Mouse (Mus musculus): ENCODE results near the gene Hnrnpd. TPM values are rescaled to one million over a fixed set of nuclear protein-coding genes. Genes with fewer than 3 reads are reported as not detected.

The Hnrnpd gene
- polyA plus RNA-seq, 1 experiment from 2014 or later: 253 TPM

DNA sequence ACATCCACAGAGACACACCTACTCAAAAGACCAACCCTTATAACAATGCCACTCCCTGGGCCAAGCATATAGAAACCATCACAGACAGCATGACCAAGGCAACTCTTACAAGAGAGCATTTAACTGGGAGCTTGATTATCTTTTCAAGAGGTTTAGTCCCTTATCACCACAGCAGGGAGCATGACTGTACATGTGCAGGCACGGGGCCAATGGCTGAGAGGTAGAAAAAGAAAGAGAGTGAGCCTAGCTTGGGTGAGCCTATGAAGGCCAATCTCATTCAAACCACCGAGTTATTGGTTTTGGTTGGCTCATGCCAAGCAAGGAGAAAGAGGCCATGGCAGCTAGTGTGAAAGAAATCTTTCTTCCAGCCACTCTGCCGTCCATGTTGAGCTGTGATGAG is 26.7 kb upstream of the Hnrnpd start:
- Histone ChIP-seq H3K36me3 (ENCODE audit: control insufficient read depth, insufficient read depth, low read length) (no peaks in the 10 kb centered on the region), H3K27me3 (ENCODE audit: control insufficient read depth, insufficient read depth, low read length) (no peaks in the 10 kb centered on the region), H3K9ac (ENCODE audit: low read depth, low read length) (no peak overlapping the region), H3K4me1 (replicated peaks; ENCODE audit: control insufficient read depth, insufficient read depth, low read length) (no peaks in the 10 kb centered on the region), H3K9me3 (ENCODE audit: control insufficient read depth, low read length) (no peaks in the 10 kb centered on the region), H3K4me2 (replicated peaks; ENCODE audit: low read depth, low read length) (no peak overlapping the region), H3K27ac (ENCODE audit: low read depth, low read length) (no peak overlapping the region), H3K4me3 (ENCODE audit: low read depth, low read length) (no peak overlapping the region)
- 75% methylated on average over 3 of the region's 3 CpGs for WGBS
- ATAC-seq (ENCODE audit: low FRiP score) (no peak), DNase-seq (ENCODE audit: low spot score) (no peak)

DNA sequence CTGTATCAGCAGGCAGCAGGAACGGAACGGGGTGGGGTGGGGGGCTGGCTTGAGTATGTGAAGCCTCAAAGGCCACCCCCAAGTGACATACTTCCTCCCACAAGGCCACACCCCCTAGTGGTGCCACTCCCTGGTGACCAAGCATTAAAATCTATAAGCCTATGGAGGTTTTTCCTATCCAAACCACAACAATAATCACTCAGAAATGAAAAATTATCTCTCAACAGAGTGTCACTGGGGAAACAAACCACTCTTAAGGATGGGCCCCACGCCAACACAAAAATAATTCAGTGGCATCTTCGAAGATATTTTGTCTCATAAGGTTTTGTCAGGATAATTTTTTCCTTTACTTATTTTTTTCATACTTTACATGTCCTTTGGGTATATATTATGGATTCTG is 25.2 kb upstream of the Hnrnpd start:
- H3K36me3 ChIP-seq (ENCODE audit: control insufficient read depth, insufficient read depth, low read length): no peaks in the 10 kb centered on the region
- DNase-seq (ENCODE audit: low spot score) (no peak), ATAC-seq (ENCODE audit: low FRiP score) (no peak)
- no peak overlapping the region for H3K4me3 ChIP-seq (ENCODE audit: low read depth, low read length)
- H3K27me3 ChIP-seq (ENCODE audit: control insufficient read depth, insufficient read depth, low read length): no peaks in the 10 kb centered on the region
- WGBS: 84% methylated on average over 4 of the region's 4 CpGs
- H3K27ac ChIP-seq (ENCODE audit: low read depth, low read length): no peak overlapping the region
- H3K9me3 ChIP-seq (ENCODE audit: control insufficient read depth, low read length): no peaks in the 10 kb centered on the region
- no peaks in the 10 kb centered on the region for H3K4me1 ChIP-seq (replicated peaks; ENCODE audit: control insufficient read depth, insufficient read depth, low read length)
- no peak overlapping the region for H3K4me2 ChIP-seq (replicated peaks; ENCODE audit: low read depth, low read length)
- no peak overlapping the region for H3K9ac ChIP-seq (ENCODE audit: low read depth, low read length)

DNA sequence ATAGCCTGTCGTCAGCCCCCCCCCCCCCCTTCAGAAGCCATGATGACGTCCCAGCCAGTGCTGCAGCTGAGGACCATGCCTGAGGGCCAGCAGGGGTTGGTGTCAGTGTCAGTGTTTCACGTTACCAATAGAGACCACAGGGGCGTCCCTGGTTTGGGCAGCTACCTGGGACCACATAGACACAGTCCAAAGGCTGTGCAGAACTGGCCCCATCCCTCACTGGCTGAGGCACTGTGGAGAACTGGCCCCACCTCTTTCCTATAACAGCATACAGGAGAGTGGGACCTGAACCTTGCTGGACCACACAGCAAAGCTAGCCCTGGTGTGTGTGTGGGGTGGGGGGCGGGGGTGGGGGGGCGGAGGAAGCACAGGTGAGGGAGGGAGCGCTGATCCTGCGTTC is 21.8 kb upstream of the Hnrnpd start:
- H3K36me3 ChIP-seq (ENCODE audit: control insufficient read depth, insufficient read depth, low read length): no peaks in the 10 kb centered on the region
- no peak for DNase-seq (ENCODE audit: low spot score)
- H3K9ac ChIP-seq (ENCODE audit: low read depth, low read length): no peak overlapping the region
- H3K4me1 ChIP-seq (replicated peaks; ENCODE audit: control insufficient read depth, insufficient read depth, low read length): no peaks in the 10 kb centered on the region
- no peaks in the 10 kb centered on the region for H3K27me3 ChIP-seq (ENCODE audit: control insufficient read depth, insufficient read depth, low read length)
- 43% methylated on average over 6 of the region's 8 CpGs for WGBS
- no peak overlapping the region for H3K4me2 ChIP-seq (replicated peaks; ENCODE audit: low read depth, low read length)
- no peak overlapping the region for H3K27ac ChIP-seq (ENCODE audit: low read depth, low read length)
- no peaks in the 10 kb centered on the region for H3K9me3 ChIP-seq (ENCODE audit: control insufficient read depth, low read length)
- no peak for ATAC-seq (ENCODE audit: low FRiP score)
- H3K4me3 ChIP-seq (ENCODE audit: low read depth, low read length): no peak overlapping the region

DNA sequence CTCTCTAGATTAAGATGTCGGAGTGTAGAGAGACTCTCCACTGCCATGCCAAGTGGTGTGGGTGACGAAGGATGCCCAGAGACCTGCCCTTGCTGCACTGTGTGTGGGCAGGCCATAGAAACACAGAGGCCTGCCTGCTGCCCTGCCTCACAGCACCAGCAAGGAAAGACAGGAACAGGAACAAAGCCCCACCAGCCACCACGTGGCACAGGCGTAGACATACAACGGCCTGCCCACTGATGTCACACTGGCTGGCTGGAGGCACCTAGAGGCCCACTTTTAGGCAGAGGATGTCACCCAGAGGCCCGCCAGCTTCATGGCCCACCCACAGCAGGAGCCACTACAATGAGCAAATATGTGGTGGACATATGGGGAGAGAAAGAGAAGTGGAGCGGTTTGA is 21.3 kb upstream of the Hnrnpd start:
- Histone ChIP-seq H3K36me3 (ENCODE audit: control insufficient read depth, insufficient read depth, low read length) (no peaks in the 10 kb centered on the region), H3K27ac (ENCODE audit: low read depth, low read length) (no peak overlapping the region), H3K27me3 (ENCODE audit: control insufficient read depth, insufficient read depth, low read length) (no peaks in the 10 kb centered on the region), H3K9ac (ENCODE audit: low read depth, low read length) (no peak overlapping the region), H3K9me3 (ENCODE audit: control insufficient read depth, low read length) (no peaks in the 10 kb centered on the region), H3K4me2 (replicated peaks; ENCODE audit: low read depth, low read length) (no peak overlapping the region), H3K4me3 (ENCODE audit: low read depth, low read length) (no peak overlapping the region), H3K4me1 (replicated peaks; ENCODE audit: control insufficient read depth, insufficient read depth, low read length) (no peaks in the 10 kb centered on the region)
- peak; percentile 1 for DNase-seq (ENCODE audit: low spot score)
- WGBS: 86% methylated on average over 7 of the region's 7 CpGs
- ATAC-seq (ENCODE audit: low FRiP score): no peak

DNA sequence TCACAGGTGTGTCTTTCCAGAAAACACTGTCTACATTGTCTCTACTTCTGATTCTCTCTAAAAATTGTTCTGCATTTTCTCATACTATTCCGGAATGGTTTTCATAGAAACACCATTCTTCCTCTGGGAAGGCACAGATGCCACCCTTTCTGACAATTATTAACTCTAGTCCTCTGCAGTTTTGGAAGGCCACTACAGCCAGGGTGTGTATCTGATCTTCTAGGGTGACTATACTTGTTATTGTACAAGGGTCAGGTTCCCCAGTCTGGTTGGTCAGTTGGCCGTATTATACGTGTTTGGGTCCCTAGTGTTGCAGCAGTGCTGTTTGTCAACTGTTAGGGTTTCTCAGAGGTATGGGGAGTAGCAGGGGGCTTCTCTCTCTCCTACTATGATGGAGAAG is 15.9 kb upstream of the Hnrnpd start:
- Histone ChIP-seq H3K9me3 (ENCODE audit: control insufficient read depth, low read length) (no peaks in the 10 kb centered on the region), H3K27ac (ENCODE audit: low read depth, low read length) (no peak overlapping the region), H3K4me2 (replicated peaks; ENCODE audit: low read depth, low read length) (no peak overlapping the region), H3K4me3 (ENCODE audit: low read depth, low read length) (no peak overlapping the region), H3K4me1 (replicated peaks; ENCODE audit: control insufficient read depth, insufficient read depth, low read length) (no peaks in the 10 kb centered on the region), H3K36me3 (ENCODE audit: control insufficient read depth, insufficient read depth, low read length) (no peaks in the 10 kb centered on the region), H3K9ac (ENCODE audit: low read depth, low read length) (no peak overlapping the region), H3K27me3 (ENCODE audit: control insufficient read depth, insufficient read depth, low read length) (no peaks in the 10 kb centered on the region)
- no peak for DNase-seq (ENCODE audit: low spot score)
- 93% methylated on average over 3 of the region's 3 CpGs for WGBS
- ATAC-seq (ENCODE audit: low FRiP score): no peak

DNA sequence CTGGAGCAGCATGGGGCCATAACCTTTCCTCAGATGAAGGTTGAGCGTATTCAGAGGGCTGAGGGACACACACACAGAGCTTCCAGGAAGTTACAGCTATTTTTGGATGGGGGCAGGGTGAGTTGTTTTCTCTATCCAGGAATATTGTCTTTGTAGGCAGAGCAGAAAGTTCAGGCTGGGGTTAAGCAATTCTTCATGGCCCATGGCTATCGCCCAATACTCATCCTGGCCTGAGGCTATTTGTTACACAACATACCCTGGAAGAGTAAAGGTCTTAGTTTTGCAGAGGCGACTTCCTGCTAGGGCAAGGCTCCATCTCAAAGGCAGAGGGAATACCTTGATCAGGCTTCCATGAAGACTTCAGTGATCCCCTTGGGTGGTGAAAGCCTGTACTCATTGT is 15.4 kb upstream of the Hnrnpd start:
- H3K27me3 ChIP-seq (ENCODE audit: control insufficient read depth, insufficient read depth, low read length): no peaks in the 10 kb centered on the region
- DNase-seq (ENCODE audit: low spot score): no peak
- ATAC-seq (ENCODE audit: low FRiP score): no peak
- H3K27ac ChIP-seq (ENCODE audit: low read depth, low read length): no peak overlapping the region
- H3K36me3 ChIP-seq (ENCODE audit: control insufficient read depth, insufficient read depth, low read length): no peaks in the 10 kb centered on the region
- 84% methylated on average over 3 of the region's 3 CpGs for WGBS
- no peak overlapping the region for H3K4me3 ChIP-seq (ENCODE audit: low read depth, low read length)
- H3K9me3 ChIP-seq (ENCODE audit: control insufficient read depth, low read length): no peaks in the 10 kb centered on the region
- no peak overlapping the region for H3K9ac ChIP-seq (ENCODE audit: low read depth, low read length)
- no peak overlapping the region for H3K4me2 ChIP-seq (replicated peaks; ENCODE audit: low read depth, low read length)
- H3K4me1 ChIP-seq (replicated peaks; ENCODE audit: control insufficient read depth, insufficient read depth, low read length): no peaks in the 10 kb centered on the region

DNA sequence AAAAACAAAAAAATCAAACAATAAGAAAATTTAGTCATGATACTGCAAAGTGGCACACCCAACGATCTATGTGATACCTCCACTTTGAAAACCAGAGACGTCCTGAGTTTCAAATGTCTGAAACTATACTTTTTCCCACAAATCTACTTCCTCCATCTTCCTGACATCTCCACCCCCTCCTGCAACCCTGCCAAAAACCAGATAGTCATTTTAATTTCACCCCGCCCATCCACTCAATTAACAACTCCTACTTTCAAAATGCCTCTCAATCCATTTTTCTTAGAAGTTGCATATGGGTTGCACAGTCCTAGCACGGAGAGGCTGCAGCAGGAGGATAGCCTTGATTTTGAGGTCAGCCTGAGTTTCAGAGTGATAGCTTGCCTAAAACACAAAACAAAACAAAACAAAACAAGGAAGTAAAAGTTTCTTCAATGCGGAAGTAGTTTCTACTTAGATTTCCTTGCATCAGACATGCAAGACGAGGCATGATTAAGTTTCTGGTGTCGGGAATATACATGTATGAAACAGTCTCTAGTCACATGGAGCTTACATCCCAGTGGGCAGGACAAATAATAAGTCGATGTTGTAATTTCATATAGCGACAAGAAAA is 4.8 kb upstream of the Hnrnpd start:
- WGBS: 88% methylated on average over 9 of the region's 9 CpGs
- no peaks in the 10 kb centered on the region for H3K27me3 ChIP-seq (ENCODE audit: control insufficient read depth, insufficient read depth, low read length)
- H3K4me1 ChIP-seq (replicated peaks; ENCODE audit: control insufficient read depth, insufficient read depth, low read length): no peaks in the 10 kb centered on the region
- H3K27ac ChIP-seq (ENCODE audit: low read depth, low read length): no peak overlapping the region
- ATAC-seq (ENCODE audit: low FRiP score): no peak
- H3K4me2 ChIP-seq (replicated peaks; ENCODE audit: low read depth, low read length): no peak overlapping the region
- H3K9me3 ChIP-seq (ENCODE audit: control insufficient read depth, low read length): no peaks in the 10 kb centered on the region
- no peak overlapping the region for H3K4me3 ChIP-seq (ENCODE audit: low read depth, low read length)
- DNase-seq (ENCODE audit: low spot score): no peak
- no peak overlapping the region for H3K9ac ChIP-seq (ENCODE audit: low read depth, low read length)
- no peaks in the 10 kb centered on the region for H3K36me3 ChIP-seq (ENCODE audit: control insufficient read depth, insufficient read depth, low read length)

DNA sequence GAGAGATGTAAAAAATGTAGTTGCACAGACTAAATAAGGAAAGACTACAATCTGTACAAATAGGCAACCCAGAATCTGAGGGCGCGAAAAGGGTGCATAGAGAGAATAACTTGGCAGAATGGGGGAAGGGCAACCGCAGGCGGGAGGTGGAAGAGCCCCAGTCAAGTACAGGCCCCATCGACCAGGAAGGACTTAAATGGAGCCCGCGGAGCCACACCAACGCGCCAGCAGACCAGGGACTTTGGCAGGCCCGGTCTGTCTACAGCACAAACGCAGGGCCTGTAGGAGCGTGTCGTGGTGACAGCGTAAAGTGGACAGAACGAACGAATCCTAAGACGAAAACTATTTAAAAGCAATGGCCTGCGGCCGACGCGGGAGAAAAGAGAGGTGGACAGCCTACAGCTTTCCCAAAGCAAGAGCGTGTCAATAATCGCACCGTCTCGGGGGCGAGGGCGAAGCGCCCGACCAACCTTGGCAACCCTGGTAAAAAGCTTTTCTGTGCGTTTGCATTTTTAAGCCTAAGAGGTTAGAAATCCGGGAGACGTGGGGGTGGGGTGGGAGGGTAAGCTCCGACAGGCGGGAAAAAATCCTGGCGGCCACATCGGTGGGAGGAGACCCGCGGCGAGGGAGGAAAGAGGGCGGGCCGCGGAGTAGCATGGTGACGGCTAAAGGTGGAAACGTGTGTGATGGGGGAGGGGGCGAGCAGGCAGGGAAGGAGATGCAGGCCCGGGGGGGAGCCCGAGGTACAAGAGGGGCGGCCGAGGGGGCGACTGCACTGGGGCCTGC is 1.0 kb downstream of the Hnrnpd start:
- Histone ChIP-seq H3K9me3 (ENCODE audit: control insufficient read depth, low read length) (no peaks in the 10 kb centered on the region), H3K4me1 (replicated peaks; ENCODE audit: control insufficient read depth, insufficient read depth, low read length) (no peaks in the 10 kb centered on the region), H3K9ac (ENCODE audit: low read depth, low read length) (peak overlapping the region; percentile 99), H3K27ac (ENCODE audit: low read depth, low read length) (peak overlapping the region; percentile 94), H3K4me3 (ENCODE audit: low read depth, low read length) (peak overlapping the region; percentile 74), H3K4me2 (replicated peaks; ENCODE audit: low read depth, low read length) (peak overlapping the region; percentile 82), H3K27me3 (ENCODE audit: control insufficient read depth, insufficient read depth, low read length) (no peaks in the 10 kb centered on the region), H3K36me3 (ENCODE audit: control insufficient read depth, insufficient read depth, low read length) (no peaks in the 10 kb centered on the region)
- DNase-seq (ENCODE audit: low spot score): peak; percentile 81
- ATAC-seq (ENCODE audit: low FRiP score): peak; percentile 55
- WGBS: under 1% methylated on average over 45 of the region's 50 CpGs

DNA sequence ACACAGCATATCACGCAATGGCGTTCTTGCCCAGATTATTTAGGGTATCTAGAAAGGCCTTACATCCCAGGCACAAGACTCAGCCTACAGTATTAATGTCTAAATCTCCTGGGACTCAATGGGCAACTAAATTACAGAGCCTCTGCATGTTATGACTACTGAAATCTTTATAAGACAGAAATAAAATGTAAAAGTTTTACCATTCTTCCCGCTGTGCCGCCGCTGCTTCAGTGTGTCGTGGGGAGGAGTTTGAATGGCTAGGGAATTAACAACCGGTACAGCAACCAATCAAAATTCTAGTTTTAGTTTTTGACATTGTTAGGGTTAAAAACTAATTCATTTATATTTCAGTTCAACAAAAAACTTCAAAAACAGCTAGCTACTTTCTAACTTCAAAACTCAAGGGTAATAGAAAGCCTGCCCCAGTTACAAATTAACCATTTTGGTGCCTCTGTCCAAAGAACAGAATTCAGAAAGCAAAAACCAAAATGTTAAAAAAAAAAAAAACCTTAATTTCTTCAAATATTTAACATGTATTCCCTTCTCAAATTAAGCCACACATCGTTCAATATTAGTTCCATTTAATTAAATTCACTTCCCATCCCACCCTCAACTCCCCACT is 2.3 kb downstream of the Hnrnpd start:
- 24% methylated on average over 8 of the region's 8 CpGs for WGBS
- H3K9ac ChIP-seq (ENCODE audit: low read depth, low read length): peak overlapping the region; percentile 99
- peak overlapping the region; percentile 82 for H3K4me2 ChIP-seq (replicated peaks; ENCODE audit: low read depth, low read length)
- no peaks in the 10 kb centered on the region for H3K9me3 ChIP-seq (ENCODE audit: control insufficient read depth, low read length)
- no peaks in the 10 kb centered on the region for H3K4me1 ChIP-seq (replicated peaks; ENCODE audit: control insufficient read depth, insufficient read depth, low read length)
- ATAC-seq (ENCODE audit: low FRiP score): no peak
- H3K4me3 ChIP-seq (ENCODE audit: low read depth, low read length): peak overlapping the region; percentile 74
- no peak overlapping the region for H3K27ac ChIP-seq (ENCODE audit: low read depth, low read length)
- H3K36me3 ChIP-seq (ENCODE audit: control insufficient read depth, insufficient read depth, low read length): no peaks in the 10 kb centered on the region
- DNase-seq (ENCODE audit: low spot score): no peak
- H3K27me3 ChIP-seq (ENCODE audit: control insufficient read depth, insufficient read depth, low read length): no peaks in the 10 kb centered on the region

All from hindbrain, embryonic 11.5 days (tissue).